23 mouse cellular contexts compared by ENCODE assay signal in the genomic region with DNA sequence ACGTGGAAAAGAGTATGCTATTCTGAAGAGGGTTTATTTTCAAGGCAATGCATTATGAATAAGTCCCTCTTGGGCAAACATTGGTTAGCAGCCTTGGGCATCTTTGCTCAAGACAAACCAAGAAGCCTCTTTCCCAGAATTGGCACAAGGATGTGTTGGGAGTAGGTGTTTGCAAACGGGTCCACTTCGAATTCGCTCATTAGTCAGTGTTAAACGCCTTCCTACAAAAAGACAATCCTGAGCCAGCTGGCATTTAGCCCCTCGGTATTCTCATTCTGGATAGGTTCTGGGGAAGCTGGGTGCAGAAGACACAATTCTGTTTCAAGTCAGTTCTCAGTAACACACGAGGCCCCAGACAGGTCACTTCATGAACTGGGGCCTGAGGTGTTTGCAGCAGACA.
A peak's percentile ranks its signal among the peaks of the same experiment; 100 is the strongest.
DNase-seq lines count a peak whose midpoint lies in the region; ATAC-seq lines count a peak whose summit lies in the region.
"Had no signal": no experiment of that assay in that cellular context is flagged by ENCODE, and none has a peak within 500 bp of the region (broad histone marks: within the 10 kb centered on the region; RNA-seq: fewer than 3 reads in every experiment).

No protein-coding gene starts in this region.

- intact Hi-C loops in left cerebral cortex, postnatal 10 days (cut with DNase I): no loop called here

- no peak overlapping the region for H3K4me3 ChIP-seq in forebrain, embryonic 14.5 days (ENCODE audit: low read depth, low read length)
- no peak overlapping the region for H3K4me3 ChIP-seq in forebrain, embryonic 12.5 days (replicated peaks)
- H3K4me3 ChIP-seq: erythroblast, embryonic 14.5 days; heart, embryonic 13.5 days; hindbrain, embryonic 15.5 days; midbrain, embryonic 12.5 days; myocyte; neural tube, embryonic 15.5 days had no signal

- H3K36me3 ChIP-seq in forebrain, embryonic 14.5 days (ENCODE audit: control insufficient read depth, insufficient read depth, low read length): no peaks in the 10 kb centered on the region
- no peaks in the 10 kb centered on the region for H3K36me3 ChIP-seq in forebrain, embryonic 12.5 days (replicated peaks)
- H3K36me3 ChIP-seq: heart, embryonic 13.5 days; hindbrain, embryonic 15.5 days; midbrain, embryonic 12.5 days; neural tube, embryonic 15.5 days had no signal

- peak; percentile 35 for DNase-seq in forebrain, embryonic 14.5 days (ENCODE audit: low spot score)
- peak; percentile 38 to 45 for DNase-seq in left cerebral cortex, adult 18-20 months (ENCODE audit: low spot score in 2 of 2)
- DNase-seq in left cerebral cortex, adult 11 months (ENCODE audit: low spot score): no peak
- peak; percentile 22 to 28 for DNase-seq in left cerebral cortex, postnatal 10 days (ENCODE audit: extremely low spot score in 1 of 2, low spot score in 2 of 2)
- peak; percentile 6 to 12 for DNase-seq in right cerebral cortex, postnatal 36 days (ENCODE audit: low spot score in 2 of 2)
- no peak for DNase-seq in embryo, embryonic 10 days (ENCODE audit: low spot score)
- DNase-seq: cerebellum, adult 11 months; cerebellum, postnatal 36 days; heart, postnatal 36 days; kidney, adult 2 months; kidney, postnatal 25 days; lung, adult 18-20 months; lung, postnatal 36 days; thymus, postnatal 25 days had no signal

- no peak overlapping the region for H3K9ac ChIP-seq in forebrain, embryonic 14.5 days (ENCODE audit: low read length)
- H3K9ac ChIP-seq in forebrain, embryonic 12.5 days: no peak overlapping the region
- H3K9ac ChIP-seq: heart, embryonic 13.5 days; hindbrain, embryonic 15.5 days; midbrain, embryonic 12.5 days; neural tube, embryonic 15.5 days had no signal

- no peak for ATAC-seq in forebrain, embryonic 14.5 days
- no peak for ATAC-seq in forebrain, embryonic 12.5 days (ENCODE audit: low FRiP score)
- ATAC-seq in megakaryocyte progenitor cell, adult 5-6 weeks (replicated peaks; ENCODE audit: poor library complexity): no peak

- no peak overlapping the region for H3K4me2 ChIP-seq in forebrain, embryonic 14.5 days (ENCODE audit: low read length)
- H3K4me2 ChIP-seq in forebrain, embryonic 12.5 days: no peak overlapping the region
- H3K4me2 ChIP-seq: heart, embryonic 13.5 days; hindbrain, embryonic 15.5 days; midbrain, embryonic 12.5 days; neural tube, embryonic 15.5 days had no signal

- H3K27ac ChIP-seq in forebrain, embryonic 14.5 days (ENCODE audit: low read depth, low read length): no peak overlapping the region
- no peak overlapping the region for H3K27ac ChIP-seq in forebrain, embryonic 12.5 days
- H3K27ac ChIP-seq: heart, embryonic 13.5 days; hindbrain, embryonic 15.5 days; midbrain, embryonic 12.5 days; neural tube, embryonic 15.5 days; stomach, postnatal 0 days had no signal

- H3K27me3 ChIP-seq in forebrain, embryonic 14.5 days (replicated peaks; ENCODE audit: control insufficient read depth, insufficient read depth, low read length): no peaks in the 10 kb centered on the region
- H3K27me3 ChIP-seq in forebrain, embryonic 12.5 days: no peaks in the 10 kb centered on the region
- H3K27me3 ChIP-seq: heart, embryonic 13.5 days; hindbrain, embryonic 15.5 days; midbrain, embryonic 12.5 days; neural tube, embryonic 15.5 days had no signal

- WGBS in forebrain, embryonic 14.5 days: 46% methylated on average over 7 of the region's 7 CpGs
- WGBS in forebrain, embryonic 12.5 days: 77% methylated on average over 7 of the region's 7 CpGs

- H3K4me1 ChIP-seq in forebrain, embryonic 14.5 days (ENCODE audit: control insufficient read depth, insufficient read depth, low read length): no peaks in the 10 kb centered on the region
- H3K4me1 ChIP-seq in forebrain, embryonic 12.5 days: no peaks in the 10 kb centered on the region; the same call in 1 of the 2 replicates
- H3K4me1 ChIP-seq: heart, embryonic 13.5 days; hindbrain, embryonic 15.5 days; midbrain, embryonic 12.5 days; neural tube, embryonic 15.5 days had no signal

- no peaks in the 10 kb centered on the region for H3K9me3 ChIP-seq in forebrain, embryonic 14.5 days (replicated peaks; ENCODE audit: control insufficient read depth, low read length)
- H3K9me3 ChIP-seq in forebrain, embryonic 12.5 days: no peaks in the 10 kb centered on the region
- H3K9me3 ChIP-seq: heart, embryonic 13.5 days; hindbrain, embryonic 15.5 days; midbrain, embryonic 12.5 days; neural tube, embryonic 15.5 days had no signal

Comparison
In these comparisons a context has a peak if more than half of its experiments do, and no peak if none do; other contexts are left out.
1. DNase-seq: peak in forebrain, embryonic 14.5 days (single experiment), left cerebral cortex, adult 18-20 months (2 of 2), left cerebral cortex, postnatal 10 days (2 of 2) and right cerebral cortex, postnatal 36 days (2 of 2); none in left cerebral cortex, adult 11 months (single experiment) and embryo, embryonic 10 days (single experiment).